Mouse (Mus musculus): Measurements from ENCODE around the gene Chrm5.

- no peak for TF ChIP-seq E2F4 (IDR thresholded peaks at IDR 0.05; ENCODE audit: insufficient read depth)
- TF ChIP-seq POLR2A (IDR thresholded peaks at IDR 0.05; ENCODE audit: insufficient read length, low read depth): no peak
- TF ChIP-seq USF1 (IDR thresholded peaks at IDR 0.05; ENCODE audit: low read depth): no peak
- no peak for TF ChIP-seq POLR2AphosphoS2 (IDR thresholded peaks at IDR 0.05; ENCODE audit: insufficient read length, low read depth)
Observed at GRCm38 (mm10) chr2:112513036-112513435, 32.5 kb upstream of the Chrm5 start.

All from myocyte (in vitro differentiated cells).